Mouse (Mus musculus) thymus, adult 2 months (tissue): ENCODE measurements around the gene Shb. TPM values are rescaled to one million over a fixed set of nuclear protein-coding genes. Genes with fewer than 3 reads are reported as not detected.

Source experiments
- DNase-seq: peaks from one replicate; pipeline ENCODE4 v3.0.0; 2021
- H3K27ac ChIP-seq: fragments of 200-500 bp; 2 replicates; pipeline ENCODE4 v1.5.1; 2012; ENCODE audit warnings: low read length, control low read depth; ENCODE audit not compliant: control insufficient read depth, insufficient read depth
- H3K27me3 ChIP-seq: fragments of 200-500 bp; 2 replicates; pipeline ENCODE4 v1.6.1; 2012; ENCODE audit warnings: mild to moderate bottlenecking, low read length, moderate library complexity, mixed read lengths; ENCODE audit not compliant: control insufficient read depth, insufficient read depth
- H3K36me3 ChIP-seq: fragments of 200-500 bp; 2 replicates; pipeline ENCODE4 v1.6.1; 2012; ENCODE audit warnings: mild to moderate bottlenecking, low read length, moderate library complexity; ENCODE audit not compliant: control insufficient read depth, insufficient read depth
- H3K4me1 ChIP-seq: fragments of 200-500 bp; replicated peaks from 2 replicates; pipeline ENCODE4 v1.6.1; 2012; ENCODE audit warnings: low read length; ENCODE audit not compliant: control insufficient read depth, insufficient read depth
- H3K4me3 ChIP-seq: fragments of 200-500 bp; 2 replicates; pipeline ENCODE4 v1.5.1; 2012; ENCODE audit warnings: mild to moderate bottlenecking, low read length, control low read depth, moderate library complexity; ENCODE audit not compliant: control insufficient read depth, insufficient read depth
- CTCF ChIP-seq: fragments of 200-500 bp; IDR thresholded peaks from 2 replicates; pipeline ENCODE4 v1.5.1; 2012; ENCODE audit warnings: mild to moderate bottlenecking, control low read depth, low read length, moderate library complexity, borderline replicate concordance; ENCODE audit not compliant: control insufficient read depth, poor library complexity, insufficient read depth; ENCODE audit errors: extremely low read depth
- POLR2A ChIP-seq: fragments of 200-500 bp; IDR thresholded peaks from 2 replicates; pipeline ENCODE4 v1.6.1; 2012; ENCODE audit warnings: mild to moderate bottlenecking, low read length, control low read depth, moderate library complexity; ENCODE audit not compliant: control insufficient read depth, poor library complexity, insufficient read depth; ENCODE audit errors: extremely low read depth
- WGBS: fragments of 180-500 bp; shearing (Covaris S2); methylation state at CpG from one replicate; pipeline ENCODE4 v1.1.7; 2018; 5-methylcytosine and 5-hydroxymethylcytosine counted together
- polyA plus RNA-seq: library from polyadenylated mRNA; depleted of rRNA; stranded (reverse); fragments of >200 nt; gene quantifications from 2 replicates; pipeline ENCODE4 v1.2.3, GENCODE M21; 2012

Shb gene
- polyA plus RNA-seq, 1 experiment: 14.5 TPM

- WGBS: 78% methylated on average over 7 of the region's 7 CpGs
- TF ChIP-seq POLR2A (no peak), CTCF (no peak)
- H3K27me3 ChIP-seq: no peaks in the 10 kb centered on the region
- peaks cover 3% of the 10 kb centered on the region; the same call in 1 of the 2 replicates for H3K4me1 ChIP-seq
- no peak overlapping the region for H3K27ac ChIP-seq
- H3K36me3 ChIP-seq: no peaks in the 10 kb centered on the region
- no peak for DNase-seq
- no peak overlapping the region for H3K4me3 ChIP-seq
These were observed 39.2 kb downstream of the Shb start for GRCm38 (mm10) chr4:45493118-45493517.

GRCm38 (mm10) chr4:45492681-45493081 is 39.6 kb downstream of the Shb start:
- DNase-seq: no peak
- H3K27ac ChIP-seq: no peak overlapping the region
- H3K4me3 ChIP-seq: no peak overlapping the region
- no peak for TF ChIP-seq CTCF
- TF ChIP-seq POLR2A: no peak
- 22% methylated on average over 5 of the region's 5 CpGs for WGBS
- peaks cover 3% of the 10 kb centered on the region; the same call in 1 of the 2 replicates for H3K4me1 ChIP-seq
- no peaks in the 10 kb centered on the region for H3K27me3 ChIP-seq
- H3K36me3 ChIP-seq: no peaks in the 10 kb centered on the region

- WGBS: 59% methylated on average over 16 of the region's 16 CpGs
- Histone ChIP-seq H3K4me1 (peaks cover 3% of the 10 kb centered on the region; the same call in 1 of the 2 replicates), H3K4me3 (no peak overlapping the region), H3K36me3 (no peaks in the 10 kb centered on the region), H3K27me3 (no peaks in the 10 kb centered on the region), H3K27ac (no peak overlapping the region)
- DNase-seq: no peak
- TF ChIP-seq CTCF (no peak), POLR2A (no peak)
These were observed 40.3 kb downstream of the Shb start for GRCm38 (mm10) chr4:45491685-45492601.

GRCm38 (mm10) chr4:45491119-45491679 is 41.1 kb downstream of the Shb start:
- H3K36me3 ChIP-seq: no peaks in the 10 kb centered on the region
- H3K27me3 ChIP-seq: no peaks in the 10 kb centered on the region
- no peak for DNase-seq
- no peak overlapping the region for H3K27ac ChIP-seq
- H3K4me3 ChIP-seq: no peak overlapping the region
- WGBS: 82% methylated on average over 6 of the region's 6 CpGs
- TF ChIP-seq POLR2A: no peak
- no peak for TF ChIP-seq CTCF
- H3K4me1 ChIP-seq: peaks cover 3% of the 10 kb centered on the region; the same call in 1 of the 2 replicates

GRCm38 (mm10) chr4:45490036-45490752 is 42.1 kb downstream of the Shb start:
- H3K27me3 ChIP-seq: no peaks in the 10 kb centered on the region
- no peaks in the 10 kb centered on the region for H3K36me3 ChIP-seq
- no peak overlapping the region for H3K4me3 ChIP-seq
- TF ChIP-seq POLR2A (no peak), CTCF (no peak)
- H3K27ac ChIP-seq: no peak overlapping the region
- 45% methylated on average over 8 of the region's 8 CpGs for WGBS
- DNase-seq: no peak
- peaks cover 3% of the 10 kb centered on the region; the same call in 1 of the 2 replicates for H3K4me1 ChIP-seq

- DNase-seq: no peak
- Histone ChIP-seq H3K4me1 (peaks cover 3% of the 10 kb centered on the region; the same call in 1 of the 2 replicates), H3K36me3 (no peaks in the 10 kb centered on the region), H3K27me3 (no peaks in the 10 kb centered on the region), H3K27ac (no peak overlapping the region), H3K4me3 (no peak overlapping the region)
- no peak for TF ChIP-seq POLR2A
- TF ChIP-seq CTCF: no peak
- 76% methylated on average over 18 of the region's 18 CpGs for WGBS
These were observed 42.9 kb downstream of the Shb start for GRCm38 (mm10) chr4:45489141-45490035.
